Mouse (Mus musculus) C2C12 (cell line): ENCODE results near the gene Gm7544. TPM values are rescaled to one million over a fixed set of nuclear protein-coding genes. Genes with fewer than 3 reads are reported as not detected.

ENCODE experiments used
- H3K27me3 ChIP-seq: one replicate; pipeline ENCODE4 v1.6.1; 2011; ENCODE audit not compliant: control insufficient read depth, insufficient read depth, insufficient read length
- H3K36me3 ChIP-seq: one replicate; pipeline ENCODE4 v1.6.1; 2011; ENCODE audit not compliant: control insufficient read depth, insufficient read depth
- H3K4me3 ChIP-seq: one replicate; pipeline ENCODE4 v1.5.1; 2011; ENCODE audit warnings: mild to moderate bottlenecking, control low read depth; ENCODE audit not compliant: poor library complexity, insufficient read depth, severe bottlenecking
- H3K79me2 ChIP-seq: one replicate; pipeline ENCODE4 v1.6.1; 2011; ENCODE audit not compliant: control insufficient read depth, insufficient read depth
- H3K79me3 ChIP-seq: one replicate; pipeline ENCODE4 v1.6.1; 2011; ENCODE audit warnings: low read depth, control low read depth
- H3ac ChIP-seq: one replicate; pipeline ENCODE3; 2011; ENCODE audit warnings: low read depth; ENCODE audit not compliant: control insufficient read depth, insufficient read length
- CEBPB ChIP-seq: IDR thresholded peaks from one replicate; pipeline ENCODE4 v1.6.1; 2011; ENCODE audit warnings: low read depth, mild to moderate bottlenecking, control low read depth, moderate library complexity
- CTCF ChIP-seq: IDR thresholded peaks from one replicate; pipeline ENCODE4 v1.5.1; 2011; ENCODE audit not compliant: control insufficient read depth, insufficient read depth, insufficient read length
- FOSL1 ChIP-seq: IDR thresholded peaks from one replicate; pipeline ENCODE4 v1.8.0; 2011; ENCODE audit warnings: mild to moderate bottlenecking, low read length; ENCODE audit not compliant: poor library complexity, insufficient read depth, severe bottlenecking
- MAX ChIP-seq: IDR thresholded peaks from one replicate; pipeline ENCODE4 v1.6.1; 2011; ENCODE audit warnings: mild to moderate bottlenecking, control low read depth
- MYOD1 ChIP-seq: IDR thresholded peaks from one replicate; pipeline ENCODE4 v1.6.1; 2011; ENCODE audit warnings: low read depth; ENCODE audit not compliant: control insufficient read depth, insufficient read length
- MYOG ChIP-seq: IDR thresholded peaks from one replicate; pipeline ENCODE4 v1.6.1; 2011; ENCODE audit not compliant: control insufficient read depth, insufficient read length; ENCODE audit errors: extremely low read depth
- USF1 ChIP-seq: IDR thresholded peaks from one replicate; pipeline ENCODE4 v1.6.1; 2011; ENCODE audit warnings: low read depth, mild to moderate bottlenecking, control low read depth, moderate library complexity
- polyA plus RNA-seq: library from polyadenylated mRNA; unstranded; fragments of >200 nt; fragmentation: generic; extraction: Trizol; gene quantifications from one replicate; pipeline ENCODE4 v1.2.1, GENCODE M21; 2012; ENCODE audit warnings: missing spikeins

The Gm7544 gene
- polyA plus RNA-seq, 1 experiment, result not detected

DNA sequence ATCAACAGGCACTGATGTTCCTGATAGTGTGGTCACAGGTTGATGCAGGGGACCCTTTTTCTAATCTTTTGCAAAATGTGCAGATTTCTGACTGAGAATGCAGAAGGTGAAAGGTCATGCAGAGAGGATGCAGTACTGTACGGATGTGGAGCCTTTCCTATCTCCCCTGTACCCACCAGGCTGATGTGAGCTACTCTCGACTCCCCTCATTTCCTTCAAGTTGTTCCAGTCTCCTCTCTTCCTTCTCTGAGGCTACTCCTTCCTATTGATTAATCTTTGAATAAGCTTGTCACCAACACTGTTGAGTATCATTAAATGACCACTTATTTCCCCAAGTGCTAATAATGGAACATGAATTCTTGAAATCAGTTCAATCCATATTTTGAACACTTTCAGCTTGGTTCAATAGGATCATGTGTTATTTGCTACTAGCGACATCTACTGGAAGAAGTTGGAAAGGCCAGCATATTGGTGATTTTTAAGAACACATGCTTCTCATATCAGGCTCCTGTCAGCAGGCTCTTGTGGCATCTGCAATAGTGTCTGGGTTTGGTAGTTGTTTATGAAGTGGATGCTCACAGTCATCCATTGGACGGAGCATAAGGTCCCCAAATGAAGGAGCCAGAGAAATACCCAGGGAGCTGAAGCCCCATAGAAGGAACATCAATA is 31.9 kb upstream of the Gm7544 start:
- Histone ChIP-seq H3K79me2 (no peaks in the 10 kb centered on the region), H3K4me3 (no peak overlapping the region), H3ac (no peak overlapping the region), H3K36me3 (no peaks in the 10 kb centered on the region), H3K27me3 (peaks cover 9% of the 10 kb centered on the region), H3K79me3 (no peaks in the 10 kb centered on the region)
- no peak for TF ChIP-seq MAX
- no peak for TF ChIP-seq FOSL1
- TF ChIP-seq CTCF, result no peak
- TF ChIP-seq MYOG, result no peak
- no peak for TF ChIP-seq CEBPB
- no peak for TF ChIP-seq USF1
- no peak for TF ChIP-seq MYOD1

DNA sequence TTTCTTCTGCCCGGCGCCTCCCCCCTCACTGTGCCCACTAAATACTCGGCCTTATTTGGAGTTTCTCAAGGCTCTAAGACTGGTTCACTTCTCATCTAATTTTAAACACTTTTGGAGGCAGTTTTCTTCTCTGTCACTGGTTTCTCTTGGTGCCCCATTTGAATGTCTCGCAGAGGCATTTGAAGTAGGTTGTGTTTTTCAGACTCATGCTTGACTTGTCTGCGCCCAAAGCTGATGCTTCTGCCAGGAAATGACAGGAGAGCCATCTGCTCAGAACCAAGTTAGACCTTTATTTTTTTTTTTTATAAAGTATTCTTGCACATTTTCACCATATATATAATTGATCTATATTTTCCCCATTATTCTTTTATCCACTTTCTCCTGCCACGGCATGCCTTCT is 30.9 kb upstream of the Gm7544 start:
- Histone ChIP-seq H3K4me3 (no peak overlapping the region), H3ac (no peak overlapping the region), H3K27me3 (peaks cover 5% of the 10 kb centered on the region), H3K79me3 (no peaks in the 10 kb centered on the region), H3K79me2 (no peaks in the 10 kb centered on the region), H3K36me3 (no peaks in the 10 kb centered on the region)
- TF ChIP-seq MAX (no peak), USF1 (no peak), MYOD1 (no peak), MYOG (no peak), CEBPB (no peak), CTCF (no peak), FOSL1 (no peak)

DNA sequence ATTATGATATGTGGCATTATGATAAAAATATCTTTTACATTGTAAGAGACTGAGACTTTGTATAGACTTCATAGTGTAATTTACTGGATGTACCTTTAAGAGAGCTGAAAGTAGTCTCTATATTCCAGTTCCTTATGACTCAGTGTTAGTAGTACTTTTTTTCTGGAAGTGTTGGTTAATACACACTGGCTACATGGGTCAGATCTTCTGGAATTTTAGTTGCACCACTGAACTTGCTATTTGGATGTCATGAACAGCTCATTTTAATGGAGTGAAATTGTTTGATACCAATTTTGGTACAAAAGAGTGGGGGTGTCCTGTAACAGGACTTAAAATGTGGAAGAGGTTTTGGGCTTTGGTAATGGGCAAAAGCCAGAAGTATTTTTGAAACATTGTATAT is 22.0 kb upstream of the Gm7544 start:
- no peak overlapping the region for H3ac ChIP-seq
- no peaks in the 10 kb centered on the region for H3K79me2 ChIP-seq
- no peaks in the 10 kb centered on the region for H3K27me3 ChIP-seq
- H3K4me3 ChIP-seq, result no peak overlapping the region
- no peak for TF ChIP-seq CTCF
- no peak for TF ChIP-seq MAX
- TF ChIP-seq USF1, result no peak
- TF ChIP-seq CEBPB, result no peak
- TF ChIP-seq MYOD1, result no peak
- no peak for TF ChIP-seq MYOG
- no peak for TF ChIP-seq FOSL1
- no peaks in the 10 kb centered on the region for H3K79me3 ChIP-seq
- no peaks in the 10 kb centered on the region for H3K36me3 ChIP-seq

DNA sequence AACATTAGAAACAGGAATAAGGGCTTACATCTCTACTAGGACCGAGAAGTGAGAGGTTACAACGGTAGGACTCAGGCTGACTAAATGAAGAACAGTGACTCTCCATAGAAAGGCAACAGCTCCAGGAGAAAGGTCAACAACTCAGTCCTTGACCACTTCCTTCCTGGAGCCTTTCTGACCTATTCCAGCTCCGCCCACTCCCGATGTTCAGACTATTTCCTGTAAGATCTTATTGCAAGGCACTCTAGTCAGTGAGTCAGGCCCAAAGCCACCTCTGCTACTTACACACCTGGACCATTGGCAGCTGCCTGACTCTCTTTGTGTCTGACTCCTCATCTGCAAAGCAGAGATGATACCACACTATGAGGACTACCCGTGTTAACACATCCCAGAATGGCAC is 19.9 kb upstream of the Gm7544 start:
- TF ChIP-seq MYOD1 (no peak), CEBPB (no peak), MYOG (no peak), USF1 (no peak), MAX (no peak), CTCF (no peak), FOSL1 (no peak)
- no peak overlapping the region for H3K4me3 ChIP-seq
- H3ac ChIP-seq, result no peak overlapping the region
- no peaks in the 10 kb centered on the region for H3K79me2 ChIP-seq
- H3K79me3 ChIP-seq, result no peaks in the 10 kb centered on the region
- H3K36me3 ChIP-seq, result no peaks in the 10 kb centered on the region
- H3K27me3 ChIP-seq, result no peaks in the 10 kb centered on the region

DNA sequence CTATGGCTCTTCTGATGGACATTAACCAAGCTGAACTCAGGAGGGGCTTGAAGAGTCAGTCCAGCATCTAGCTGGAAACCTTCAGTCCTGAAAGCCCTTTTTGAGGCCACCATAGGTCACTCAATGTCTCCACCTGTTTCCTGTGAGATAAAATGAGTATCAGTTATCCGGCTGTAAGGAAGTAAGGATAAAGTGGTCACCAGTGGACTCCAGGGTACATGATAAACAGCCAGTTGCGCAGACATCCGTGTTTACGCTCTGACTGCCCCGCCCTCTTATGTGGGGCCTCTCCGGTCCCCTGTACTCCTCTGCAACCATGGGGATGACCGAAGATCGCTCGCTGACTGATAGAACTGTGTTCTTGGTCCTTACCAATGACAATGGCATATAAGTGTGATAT is 18.5 kb upstream of the Gm7544 start:
- Histone ChIP-seq H3K36me3 (no peaks in the 10 kb centered on the region), H3ac (no peak overlapping the region), H3K27me3 (no peaks in the 10 kb centered on the region), H3K79me3 (no peaks in the 10 kb centered on the region), H3K4me3 (no peak overlapping the region), H3K79me2 (no peaks in the 10 kb centered on the region)
- TF ChIP-seq MYOG, result no peak
- TF ChIP-seq CEBPB, result no peak
- TF ChIP-seq MYOD1, result no peak
- no peak for TF ChIP-seq CTCF
- TF ChIP-seq USF1, result no peak
- no peak for TF ChIP-seq MAX
- no peak for TF ChIP-seq FOSL1

DNA sequence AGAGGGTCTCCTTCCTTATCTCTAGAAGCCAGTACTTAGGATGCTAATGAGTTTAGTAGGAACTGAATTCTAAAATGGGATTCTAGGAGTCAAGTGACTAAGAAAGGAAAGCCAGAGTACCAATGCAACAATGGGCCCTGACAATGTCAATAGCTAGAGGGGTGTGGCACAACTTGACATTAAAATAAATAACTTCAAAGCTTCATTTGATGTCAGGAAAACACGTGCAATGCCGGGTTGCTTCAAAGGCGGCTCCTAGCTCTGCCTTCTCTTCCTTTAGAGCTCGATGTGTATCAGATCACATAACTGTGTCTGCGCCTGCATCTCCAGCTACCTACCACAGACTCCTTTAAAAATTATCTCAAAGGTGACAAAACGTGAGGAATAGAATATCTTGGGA is 18.1 kb upstream of the Gm7544 start:
- no peak overlapping the region for H3ac ChIP-seq
- no peak overlapping the region for H3K4me3 ChIP-seq
- H3K36me3 ChIP-seq, result no peaks in the 10 kb centered on the region
- no peaks in the 10 kb centered on the region for H3K27me3 ChIP-seq
- H3K79me2 ChIP-seq, result no peaks in the 10 kb centered on the region
- no peak for TF ChIP-seq MAX
- TF ChIP-seq CEBPB, result no peak
- TF ChIP-seq CTCF, result no peak
- no peak for TF ChIP-seq MYOG
- H3K79me3 ChIP-seq, result no peaks in the 10 kb centered on the region
